Mouse (Mus musculus) heart, postnatal 0 days (tissue): ENCODE measurements around the gene Nhsl1. TPM values are rescaled to one million over a fixed set of nuclear protein-coding genes. Genes with fewer than 3 reads are reported as not detected.
A peak's percentile ranks its signal among the peaks of the same experiment; 100 is the strongest.
"Not testable (repeated sequence)": the region's sequence is repeated elsewhere in the genome, so short reads cannot be mapped to it uniquely, and the experiment has no call there.

Source experiments
- ATAC-seq: fragments of 200-750 bp; cut with Nextera tagmentation; 2 replicates; pipeline ENCODE4 v1.8.0; 2017; ENCODE audit warnings: low read depth, moderate number of reproducible peaks, moderate library complexity; ENCODE audit not compliant: insufficient read depth
- DNase-seq: peaks from one replicate; pipeline ENCODE4 v3.0.0-alpha.2; 2016; ENCODE audit warnings: low spot score
- H3K27ac ChIP-seq: fragments of 300-500 bp; sonication (generic); 2 replicates; pipeline ENCODE4 v1.5.1; 2014; ENCODE audit warnings: low read depth, mild to moderate bottlenecking
- H3K27me3 ChIP-seq: fragments of 300-500 bp; sonication (generic); 2 replicates; pipeline ENCODE4 v1.6.1; 2014; ENCODE audit warnings: low read length, mixed read lengths; ENCODE audit not compliant: control insufficient read depth, insufficient read depth
- H3K36me3 ChIP-seq: fragments of 300-500 bp; sonication (generic); replicated peaks from 2 replicates; pipeline ENCODE4 v1.6.1; 2014; ENCODE audit warnings: low read length, mixed read lengths; ENCODE audit not compliant: control insufficient read depth, insufficient read depth
- H3K4me1 ChIP-seq: fragments of 300-500 bp; sonication (generic); 2 replicates; pipeline ENCODE4 v1.6.1; 2014; ENCODE audit warnings: antibody characterized with exemption; ENCODE audit not compliant: control insufficient read depth, insufficient read depth
- H3K4me2 ChIP-seq: fragments of 300-500 bp; sonication (generic); 2 replicates; pipeline ENCODE4 v1.6.1; 2014; ENCODE audit warnings: low read depth, mild to moderate bottlenecking, low read length, moderate library complexity
- H3K4me3 ChIP-seq: fragments of 300-500 bp; sonication (generic); 2 replicates; pipeline ENCODE4 v1.5.1; 2014; ENCODE audit warnings: low read depth, low read length
- H3K9ac ChIP-seq: fragments of 300-500 bp; sonication (generic); replicated peaks from 2 replicates; pipeline ENCODE4 v1.6.1; 2014; ENCODE audit warnings: low read depth, low read length, mixed read lengths
- H3K9me3 ChIP-seq: fragments of 300-500 bp; sonication (generic); replicated peaks from 2 replicates; pipeline ENCODE4 v1.6.1; 2016; ENCODE audit warnings: low read length; ENCODE audit not compliant: control insufficient read depth
- CTCF ChIP-seq: IDR thresholded peaks from 2 replicates; pipeline ENCODE4 v1.5.1; 2016; ENCODE audit warnings: antibody characterized with exemption, control low read depth, low read depth
- EP300 ChIP-seq: IDR thresholded peaks from 2 replicates; pipeline ENCODE4 v1.6.1; 2016; ENCODE audit warnings: antibody characterized with exemption, low read depth
- WGBS: fragments of 180-500 bp; shearing (Covaris S2); extraction: QIAGEN DNeasy Blood & Tissue Kit; methylation state at CpG from one replicate; pipeline ENCODE4 v1.1.7; 2014; 5-methylcytosine and 5-hydroxymethylcytosine counted together
- polyA plus RNA-seq: library from polyadenylated mRNA; unstranded; fragments of >200 nt; fragmentation: Nextera tagmentation; extraction: Ambion mirVana; gene quantifications from 2 replicates; pipeline ENCODE4 v1.2.1, GENCODE M21; 2015
- total RNA-seq: library from RNA; depleted of rRNA; stranded (reverse); fragments of >200 nt; gene quantifications from 2 replicates; pipeline ENCODE4 v1.2.3, GENCODE M21; 2014; ENCODE audit warnings: low replicate concordance

Nhsl1 gene
- total and polyA plus RNA-seq, 2 experiments from 2014 or later: 8.8 to 20.1 TPM

DNA sequence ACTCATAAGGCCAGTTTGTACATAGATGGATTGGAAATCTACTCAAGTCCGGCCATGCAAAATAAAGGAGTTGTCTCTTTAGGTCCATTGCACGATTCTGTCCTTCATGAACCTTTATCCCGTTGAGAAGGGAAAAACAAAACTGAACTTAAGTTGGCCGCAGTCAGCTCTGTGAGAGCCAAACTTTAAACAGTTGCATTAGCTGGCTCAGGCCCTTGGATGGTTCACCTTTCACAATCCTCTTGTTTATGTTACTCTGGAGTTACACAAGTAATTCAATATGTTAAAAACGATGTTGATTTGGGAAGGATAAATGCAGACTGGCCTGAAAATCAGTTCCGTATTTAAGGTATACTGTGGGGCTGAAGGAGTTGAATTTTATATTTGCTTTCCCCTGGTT lies 116.7 kb downstream of the Nhsl1 start:
- Histone ChIP-seq H3K36me3 (no peaks in the 10 kb centered on the region), H3K4me2 (no peak overlapping the region), H3K4me1 (peaks cover 55% of the 10 kb centered on the region), H3K27ac (no peak overlapping the region; the same call in 1 of the 2 replicates), H3K9me3 (no peaks in the 10 kb centered on the region), H3K27me3 (no peaks in the 10 kb centered on the region), H3K9ac (no peak overlapping the region), H3K4me3 (no peak overlapping the region)
- 69% methylated on average over 6 of the region's 6 CpGs for WGBS
- DNase-seq (no peak), ATAC-seq (no peak)
- TF ChIP-seq CTCF (no peak), EP300 (no peak)

DNA sequence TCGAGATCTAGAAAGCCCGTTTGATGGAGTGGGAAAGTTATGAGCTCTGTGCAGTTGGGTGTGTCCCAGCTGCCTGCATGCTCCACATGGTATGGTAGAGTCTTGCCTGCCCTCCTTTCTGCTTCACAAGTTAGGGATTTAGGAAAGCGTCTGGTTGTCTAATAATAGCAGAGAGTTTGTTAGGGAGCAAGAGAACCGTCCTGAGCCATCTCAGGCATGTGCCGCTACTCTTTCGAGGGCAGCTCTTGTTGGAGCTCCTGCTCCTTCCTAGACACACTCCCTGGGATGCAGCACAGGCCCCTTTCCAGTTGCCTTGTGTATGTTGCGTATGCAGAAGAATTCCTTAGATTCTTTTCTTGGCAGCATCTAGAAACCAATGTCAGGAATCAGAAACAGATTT lies 117.2 kb downstream of the Nhsl1 start:
- ATAC-seq (no peak), DNase-seq (no peak)
- H3K4me2 ChIP-seq: no peak overlapping the region
- no peak overlapping the region for H3K9ac ChIP-seq
- 21% methylated on average over 7 of the region's 7 CpGs for WGBS
- peaks cover 53% of the 10 kb centered on the region for H3K4me1 ChIP-seq
- no peaks in the 10 kb centered on the region for H3K9me3 ChIP-seq
- H3K27me3 ChIP-seq: no peaks in the 10 kb centered on the region
- no peak for TF ChIP-seq CTCF
- TF ChIP-seq EP300: no peak
- H3K4me3 ChIP-seq: no peak overlapping the region
- H3K27ac ChIP-seq: peak overlapping the region; percentile 60
- H3K36me3 ChIP-seq: no peaks in the 10 kb centered on the region

DNA sequence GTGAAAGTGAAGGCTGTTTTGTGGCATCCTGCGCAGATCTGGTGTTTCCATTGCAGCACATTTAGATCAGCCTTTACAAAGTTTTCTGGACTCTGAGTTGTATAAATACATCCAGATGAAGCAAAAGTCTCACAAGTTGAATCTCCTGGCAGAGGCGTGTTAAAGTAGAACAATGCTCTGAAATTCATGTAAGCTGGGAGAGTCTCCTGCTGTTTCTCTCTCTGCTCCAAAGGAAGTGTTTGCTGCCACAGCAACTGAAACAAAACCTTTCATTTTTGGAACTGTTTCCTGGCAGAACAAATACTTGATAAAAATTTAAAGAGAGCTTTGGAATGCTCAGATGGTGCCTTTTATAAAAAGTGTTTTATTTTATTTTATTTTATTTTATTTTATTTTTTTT lies 118.8 kb downstream of the Nhsl1 start:
- H3K9me3 ChIP-seq: no peaks in the 10 kb centered on the region
- no peak overlapping the region for H3K4me3 ChIP-seq
- H3K9ac ChIP-seq: no peak overlapping the region
- no peak overlapping the region for H3K4me2 ChIP-seq
- no peak for TF ChIP-seq CTCF
- no peak for TF ChIP-seq EP300
- H3K27me3 ChIP-seq: no peaks in the 10 kb centered on the region
- peak overlapping the region; percentile 54 for H3K27ac ChIP-seq
- peak; percentile 67 for DNase-seq
- 57% methylated on average over 2 of the region's 2 CpGs for WGBS
- ATAC-seq: no peak
- no peaks in the 10 kb centered on the region for H3K36me3 ChIP-seq
- peaks cover 57% of the 10 kb centered on the region for H3K4me1 ChIP-seq

DNA sequence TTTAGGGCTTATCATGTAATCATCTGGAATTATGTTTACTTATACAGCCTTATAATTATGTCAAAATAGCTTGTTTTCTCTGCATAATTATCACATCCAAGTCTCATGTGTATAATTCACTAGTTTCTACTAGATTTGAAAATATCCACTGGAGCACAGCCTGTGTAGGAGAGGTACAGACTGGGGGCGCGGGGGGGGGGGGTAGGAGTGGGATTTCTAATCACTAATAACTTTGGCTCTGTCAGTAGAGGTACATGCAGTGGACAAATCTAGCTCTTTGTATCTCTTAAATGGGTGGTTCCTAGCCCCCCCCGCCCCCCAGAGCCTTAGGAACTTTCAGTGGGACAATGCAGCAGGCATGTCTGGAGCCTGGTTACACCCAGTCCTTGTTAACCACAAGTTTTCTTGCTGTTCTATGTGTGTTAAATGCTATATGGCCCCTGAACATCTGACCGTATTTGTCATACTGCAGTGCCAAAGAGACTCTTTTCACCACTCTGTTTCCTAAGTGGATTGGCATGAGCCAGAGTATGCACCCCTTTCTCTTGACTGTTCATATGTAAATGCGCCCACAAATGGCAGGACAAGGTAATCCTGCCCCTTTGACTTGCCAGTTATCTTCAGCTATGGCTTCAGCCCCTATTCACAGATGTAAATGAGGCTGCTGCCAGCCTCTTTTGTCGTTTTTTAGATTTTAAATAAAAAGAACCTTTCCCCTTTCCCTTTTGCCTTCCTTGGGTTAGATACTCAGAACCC lies 127.0 kb downstream of the Nhsl1 start:
- H3K4me3 ChIP-seq: peak overlapping the region; percentile 10; the same call in 1 of the 2 replicates
- H3K4me2 ChIP-seq: peak overlapping the region; percentile 52
- no peak for DNase-seq
- no peaks in the 10 kb centered on the region for H3K9me3 ChIP-seq
- TF ChIP-seq EP300: no peak
- no peak for TF ChIP-seq CTCF
- ATAC-seq: no peak
- H3K27ac ChIP-seq: peak overlapping the region; percentile 98
- H3K36me3 ChIP-seq: no peaks in the 10 kb centered on the region
- peaks cover 53% of the 10 kb centered on the region for H3K4me1 ChIP-seq
- no peaks in the 10 kb centered on the region for H3K27me3 ChIP-seq
- WGBS: 33% methylated on average over 6 of the region's 6 CpGs
- H3K9ac ChIP-seq: peak overlapping the region; percentile 53; the same call in 1 of the 2 replicates

DNA sequence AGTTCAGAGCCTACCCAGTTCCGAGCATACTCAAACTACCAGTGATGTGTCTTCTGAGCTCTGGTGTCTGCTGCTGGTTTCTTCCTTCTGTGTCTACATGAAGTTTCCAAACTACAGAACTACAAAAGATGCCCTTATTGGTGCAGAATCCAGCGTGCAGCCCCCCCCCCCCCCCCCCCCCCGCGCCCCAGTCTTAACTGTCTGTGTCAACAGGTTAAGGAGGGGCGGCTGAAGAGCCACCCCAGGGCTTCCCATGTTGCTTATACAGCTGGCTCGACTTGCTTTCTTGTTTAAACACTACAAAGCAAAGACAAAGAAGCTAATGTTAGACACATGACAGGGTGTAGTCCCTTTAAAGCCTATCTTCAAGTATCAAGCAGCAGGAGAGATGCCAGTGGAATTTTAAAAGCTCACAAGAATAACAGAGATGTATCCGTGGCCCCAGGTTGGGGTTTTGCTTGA lies 127.6 kb downstream of the Nhsl1 start:
- 11% methylated on average over 5 of the region's 7 CpGs for WGBS
- ATAC-seq (peak; percentile 37), DNase-seq (peak; percentile 73)
- H3K4me2 ChIP-seq: peak overlapping the region; percentile 52
- H3K36me3 ChIP-seq: no peaks in the 10 kb centered on the region
- peak overlapping the region; percentile 53; the same call in 1 of the 2 replicates for H3K9ac ChIP-seq
- no peak for TF ChIP-seq CTCF
- no peak; the same call in 1 of the 2 replicates for TF ChIP-seq EP300
- peaks cover 55% of the 10 kb centered on the region for H3K4me1 ChIP-seq
- H3K27ac ChIP-seq: peak overlapping the region; percentile 98
- no peaks in the 10 kb centered on the region for H3K9me3 ChIP-seq
- no peaks in the 10 kb centered on the region for H3K27me3 ChIP-seq
- peak overlapping the region; percentile 10 for H3K4me3 ChIP-seq

DNA sequence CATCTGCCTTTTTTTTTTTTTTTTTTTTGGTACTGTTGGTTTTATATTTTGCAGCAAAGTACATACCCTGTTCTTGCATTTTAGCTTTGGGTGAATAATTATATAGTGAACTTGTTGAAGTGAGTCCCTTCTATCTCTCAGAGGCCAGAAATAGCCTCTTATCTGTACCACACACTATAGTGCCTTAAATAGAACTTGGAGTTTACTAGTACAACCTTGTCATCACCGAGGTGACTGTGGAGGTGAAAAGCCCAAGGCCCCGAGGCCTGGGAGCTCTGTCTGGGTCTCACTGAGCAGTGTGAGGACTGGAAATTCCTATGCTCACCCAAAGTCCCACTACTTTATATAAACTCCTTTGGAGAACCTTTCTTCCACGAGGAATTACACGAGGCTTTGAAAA lies 128.5 kb downstream of the Nhsl1 start:
- ATAC-seq (peak; percentile 92), DNase-seq (peak; percentile 94)
- H3K27ac ChIP-seq: peak overlapping the region; percentile 98
- peak overlapping the region; percentile 33 for H3K9ac ChIP-seq
- TF ChIP-seq EP300 (peak; percentile 86), CTCF (no peak)
- H3K4me3 ChIP-seq: peak overlapping the region; percentile 9; the same call in 1 of the 2 replicates
- H3K4me1 ChIP-seq: peaks cover 50% of the 10 kb centered on the region
- H3K27me3 ChIP-seq: no peaks in the 10 kb centered on the region
- H3K36me3 ChIP-seq: no peaks in the 10 kb centered on the region
- H3K4me2 ChIP-seq: peak overlapping the region; percentile 52
- WGBS: 16% methylated on average over 4 of the region's 4 CpGs
- H3K9me3 ChIP-seq: no peaks in the 10 kb centered on the region

DNA sequence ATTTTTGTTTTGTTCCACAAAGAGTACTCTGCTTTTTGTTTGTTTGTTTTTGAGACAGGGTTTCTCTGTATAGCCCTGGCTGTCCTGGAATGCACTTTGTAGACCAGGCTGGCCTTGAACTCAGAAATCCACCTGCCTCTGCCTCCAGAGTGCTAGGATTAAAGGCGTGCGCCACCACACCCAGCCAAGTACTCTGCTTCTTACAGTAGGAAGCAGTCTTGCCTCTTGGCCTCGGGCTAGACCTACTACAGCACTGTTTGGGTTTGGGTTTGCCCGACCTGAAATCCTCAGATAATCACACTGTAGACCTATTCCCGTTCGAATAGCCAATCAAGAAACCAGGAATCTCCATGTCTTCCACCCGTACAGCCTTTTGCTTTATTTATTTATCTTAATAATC lies 130.1 kb downstream of the Nhsl1 start:
- not testable (repeated sequence) for H3K9ac ChIP-seq, H3K4me2 ChIP-seq, H3K4me3 ChIP-seq, H3K27me3 ChIP-seq, H3K36me3 ChIP-seq, DNase-seq, ATAC-seq, H3K9me3 ChIP-seq
- WGBS: 89% methylated on average over 7 of the region's 7 CpGs
- H3K4me1 ChIP-seq: peaks cover 53% of the 10 kb centered on the region
- peak overlapping the region; percentile 98 for H3K27ac ChIP-seq
